Mouse (Mus musculus) ES-E14 (cell line): ENCODE measurements at regions not wholly inside any gene's neighbourhood (a gene's known extent, or its start where the extent isn't known, plus 50 kb on each side); places are given as distances from the start of the nearest gene placed in this dataset.

Source experiments
- CHD2 ChIP-seq: IDR thresholded peaks from 2 replicates; pipeline ENCODE4 v1.6.1; 2014; ENCODE audit warnings: mild to moderate bottlenecking, low read depth, low read length, inconsistent platforms
- MAFK ChIP-seq: IDR thresholded peaks from 2 replicates; pipeline ENCODE4 v1.6.1; 2014; ENCODE audit warnings: mild to moderate bottlenecking, low read depth, low read length, inconsistent platforms; ENCODE audit not compliant: insufficient read depth
- ZC3H11A ChIP-seq: IDR thresholded peaks from 2 replicates; pipeline ENCODE4 v1.6.1; 2012; ENCODE audit warnings: low read depth, mild to moderate bottlenecking, inconsistent platforms, low read length, borderline replicate concordance

DNA sequence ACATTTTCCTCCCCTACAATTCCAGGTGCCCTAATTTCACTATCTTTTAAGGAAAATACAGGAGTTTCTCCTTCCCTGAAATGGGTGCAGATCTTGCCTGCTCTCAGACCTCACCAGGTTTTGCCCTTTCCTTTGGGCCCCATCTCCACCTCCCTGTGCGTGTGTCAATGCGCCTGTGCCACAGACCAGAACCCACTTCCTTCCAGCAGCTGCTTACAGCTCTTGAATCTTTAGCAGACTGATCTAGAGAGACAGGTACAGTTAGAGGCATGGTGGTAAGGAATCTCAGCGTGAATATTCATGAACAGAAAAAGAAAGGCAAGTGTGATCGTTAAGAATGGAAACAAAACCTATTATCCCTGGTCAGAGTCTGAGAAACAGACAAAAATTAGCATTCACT lies 80.3 kb upstream of the Nr4a3 start:
- no peak for TF ChIP-seq ZC3H11A
- no peak for TF ChIP-seq CHD2
- no peak for TF ChIP-seq MAFK
